Mouse (Mus musculus): ENCODE measurements around the gene Hand2. TPM values are rescaled to one million over a fixed set of nuclear protein-coding genes. Genes with fewer than 3 reads are reported as not detected.

Hand2 gene
- total RNA-seq, 2 experiments from 2014 or later: not detected

DNA sequence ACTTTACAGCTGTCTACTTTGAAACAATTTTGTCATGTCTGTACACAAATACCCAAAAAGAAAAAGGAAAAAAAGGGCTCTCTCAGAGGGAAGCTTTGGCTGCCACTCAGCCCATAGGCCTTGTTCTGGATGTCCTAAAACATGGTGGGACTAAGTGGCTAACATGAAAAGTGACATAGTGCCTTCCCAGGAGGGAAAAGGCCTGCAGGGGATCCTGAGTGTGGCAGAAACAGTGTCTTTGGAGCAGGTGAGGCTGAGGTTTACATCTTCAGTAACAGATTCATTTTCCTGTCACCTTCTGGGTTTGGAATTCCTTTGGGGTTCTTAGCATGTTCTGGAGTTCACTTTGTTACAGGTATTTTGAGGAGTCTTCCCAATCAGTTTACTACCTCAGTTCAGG lies 3.7 kb upstream of the Hand2 start:
- TF ChIP-seq CTCF (IDR thresholded peaks at IDR 0.05): no peak
- Histone ChIP-seq H3K27ac (no peak overlapping the region), H3K4me3 (no peak overlapping the region)
- no peak for DNase-seq (ENCODE audit: extremely low spot score in 1 of 2, low spot score in 2 of 2)
- intact Hi-C loops (cut with DNase I): loop anchor here (5.0 kb wide), 1 partner anchor 695 kb away; no protein-coding TSS in a partner anchor

DNA sequence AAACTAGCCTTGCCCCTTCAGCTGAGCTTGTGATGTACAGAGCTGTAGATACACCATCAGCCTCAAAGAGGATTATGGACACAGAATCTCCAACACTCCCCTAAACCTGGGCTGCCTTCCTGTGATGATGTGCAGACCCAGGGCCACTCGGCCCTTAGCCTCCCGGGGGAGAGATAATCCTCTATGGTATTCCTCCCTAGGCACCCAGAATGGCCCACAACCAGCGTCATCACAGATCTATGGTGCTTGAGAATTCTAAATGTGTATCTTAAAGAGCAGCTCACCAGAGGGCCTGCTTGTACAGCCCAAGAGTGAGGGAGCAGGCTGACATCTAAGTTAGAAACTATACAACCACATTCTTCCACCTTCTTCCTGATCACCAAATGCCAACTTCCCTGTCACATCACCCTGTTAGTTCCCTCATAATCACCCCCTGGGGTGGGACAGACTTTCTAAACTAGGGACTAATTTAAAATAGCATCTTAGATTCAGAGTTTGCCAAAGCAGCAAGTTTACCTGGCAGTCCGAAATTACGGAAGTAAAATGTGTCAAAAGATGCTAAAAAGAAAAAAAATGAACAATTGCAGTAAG lies 2.8 kb upstream of the Hand2 start:
- Histone ChIP-seq H3K27ac (no peak overlapping the region), H3K4me3 (no peak overlapping the region)
- intact Hi-C loops (cut with DNase I): loop anchor here (5.0 kb wide), 1 partner anchor 696 kb away; no protein-coding TSS in a partner anchor
- no peak for DNase-seq (ENCODE audit: extremely low spot score in 1 of 2, low spot score in 2 of 2)
- TF ChIP-seq CTCF (IDR thresholded peaks at IDR 0.05): no peak

DNA sequence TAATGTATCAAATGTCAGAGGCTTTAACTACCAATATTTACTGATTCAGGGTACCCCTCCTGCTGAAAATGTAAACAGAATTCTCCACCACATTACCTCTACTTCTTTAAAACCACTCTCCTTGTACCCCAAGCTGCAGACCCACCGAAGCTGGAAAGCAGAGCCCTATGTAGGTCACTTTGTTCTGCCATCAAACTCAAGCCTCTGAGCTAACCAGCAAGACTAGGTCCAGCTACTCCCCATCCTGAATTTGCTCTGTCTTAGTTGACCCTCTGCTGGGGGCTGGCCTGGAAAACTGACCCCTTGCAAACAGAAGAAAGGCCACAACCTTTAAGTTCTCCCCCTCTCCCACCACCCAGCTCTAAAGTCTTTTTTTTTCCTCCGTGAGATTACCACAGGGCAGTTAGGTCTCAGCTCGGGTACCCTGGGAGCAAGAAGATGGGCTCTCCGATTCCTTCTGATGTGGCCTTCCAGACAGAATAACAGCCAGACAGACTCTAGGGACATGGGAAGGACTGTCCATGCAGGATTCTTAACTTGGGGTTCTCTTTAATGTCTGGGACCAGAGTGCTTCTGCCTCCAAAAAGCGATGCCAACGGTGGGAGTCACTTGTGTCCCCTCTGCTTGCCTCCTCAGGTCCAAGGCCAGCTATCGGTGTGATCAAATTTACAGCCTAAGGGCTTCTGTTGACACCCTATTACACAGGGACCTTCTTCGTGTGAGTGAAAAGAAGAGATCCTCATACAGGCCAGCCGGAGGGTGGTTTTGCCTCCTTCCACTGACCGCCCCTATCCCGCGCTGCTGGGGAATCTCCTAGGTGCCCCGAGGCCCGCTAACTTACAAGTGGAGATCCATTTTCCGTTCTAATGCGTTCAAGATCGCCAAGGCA lies 1.4 kb upstream of the Hand2 start:
- Histone ChIP-seq H3K27ac (no peak overlapping the region), H3K4me3 (no peak overlapping the region)
- no peak for TF ChIP-seq CTCF (IDR thresholded peaks at IDR 0.05)
- intact Hi-C loops (cut with DNase I): loop anchor here (5.0 kb wide), 1 partner anchor 697 kb away; no protein-coding TSS in a partner anchor
- DNase-seq (ENCODE audit: extremely low spot score in 1 of 2, low spot score in 2 of 2): no peak

DNA sequence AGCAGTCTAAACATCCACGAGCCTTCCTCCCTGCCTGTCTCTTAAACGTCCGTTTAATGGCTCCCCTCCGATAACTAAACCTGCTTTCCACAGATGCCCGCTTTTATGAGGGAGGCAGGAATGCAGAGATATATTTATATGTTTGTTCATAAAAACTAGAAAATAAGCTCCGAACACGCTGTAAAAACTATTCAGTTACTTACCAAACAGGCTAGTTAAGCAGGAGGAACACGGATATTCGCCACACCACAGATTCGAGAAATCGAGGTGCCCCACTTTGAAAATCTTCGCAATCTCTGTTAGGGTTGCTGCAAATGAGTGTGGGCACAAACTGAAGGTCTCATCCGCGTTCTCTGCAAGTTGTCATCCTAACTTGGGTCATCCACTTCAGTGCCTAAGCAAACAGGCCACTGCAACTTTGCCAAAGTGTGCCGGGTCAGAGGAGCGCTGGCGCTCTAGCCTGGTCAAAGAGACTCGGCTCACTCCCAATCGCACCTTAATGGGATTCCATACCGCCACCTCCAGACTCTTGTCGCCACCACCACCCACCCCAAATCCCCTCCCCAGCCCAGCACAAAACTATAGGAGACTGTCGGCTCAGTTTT lies 700 bp upstream of the Hand2 start:
- intact Hi-C loops (cut with DNase I): loop anchor here (5.0 kb wide), 1 partner anchor 698 kb away; no protein-coding TSS in a partner anchor
- no peak for DNase-seq (ENCODE audit: extremely low spot score in 1 of 2, low spot score in 2 of 2)
- no peak for TF ChIP-seq CTCF (IDR thresholded peaks at IDR 0.05)
- no peak overlapping the region for H3K27ac ChIP-seq
- no peak overlapping the region for H3K4me3 ChIP-seq

DNA sequence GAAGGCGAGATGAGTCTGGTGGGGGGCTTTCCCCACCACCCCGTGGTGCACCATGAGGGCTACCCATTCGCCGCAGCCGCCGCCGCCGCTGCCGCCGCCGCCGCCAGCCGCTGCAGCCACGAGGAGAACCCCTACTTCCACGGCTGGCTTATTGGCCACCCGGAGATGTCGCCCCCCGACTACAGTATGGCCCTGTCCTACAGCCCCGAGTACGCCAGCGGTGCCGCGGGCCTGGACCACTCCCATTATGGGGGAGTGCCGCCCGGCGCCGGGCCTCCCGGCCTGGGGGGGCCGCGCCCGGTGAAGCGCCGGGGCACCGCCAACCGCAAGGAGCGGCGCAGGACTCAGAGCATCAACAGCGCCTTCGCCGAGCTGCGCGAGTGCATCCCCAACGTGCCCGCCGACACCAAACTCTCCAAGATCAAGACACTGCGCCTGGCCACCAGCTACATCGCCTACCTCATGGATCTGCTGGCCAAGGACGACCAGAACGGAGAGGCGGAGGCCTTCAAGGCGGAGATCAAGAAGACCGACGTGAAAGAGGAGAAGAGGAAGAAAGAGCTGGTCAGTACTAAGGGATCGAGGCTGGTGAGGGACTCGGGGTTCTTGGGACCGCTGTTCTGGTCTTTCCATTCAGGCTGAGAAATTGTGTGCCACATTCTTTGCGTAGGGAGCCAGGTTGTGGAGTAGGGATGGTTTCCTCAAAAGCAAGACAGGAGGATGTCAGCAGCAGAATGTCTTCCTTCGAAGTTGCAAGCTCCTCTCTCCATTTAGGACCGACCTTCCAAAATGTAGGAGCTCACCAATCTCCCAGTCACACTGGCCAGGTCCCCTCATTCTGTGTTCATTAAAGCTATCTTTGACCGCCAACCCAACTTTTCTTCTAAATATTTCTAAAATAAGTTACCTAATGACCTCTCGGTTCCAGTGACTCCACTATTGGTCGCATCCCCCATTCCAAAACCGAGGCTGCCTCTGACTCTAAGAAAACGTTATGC lies 1.4 kb downstream of the Hand2 start:
- no peak for TF ChIP-seq CTCF (IDR thresholded peaks at IDR 0.05)
- H3K4me3 ChIP-seq: no peak overlapping the region
- DNase-seq (ENCODE audit: extremely low spot score in 1 of 2, low spot score in 2 of 2): no peak
- no peak overlapping the region for H3K27ac ChIP-seq
- intact Hi-C loops (cut with DNase I): no loop called here

DNA sequence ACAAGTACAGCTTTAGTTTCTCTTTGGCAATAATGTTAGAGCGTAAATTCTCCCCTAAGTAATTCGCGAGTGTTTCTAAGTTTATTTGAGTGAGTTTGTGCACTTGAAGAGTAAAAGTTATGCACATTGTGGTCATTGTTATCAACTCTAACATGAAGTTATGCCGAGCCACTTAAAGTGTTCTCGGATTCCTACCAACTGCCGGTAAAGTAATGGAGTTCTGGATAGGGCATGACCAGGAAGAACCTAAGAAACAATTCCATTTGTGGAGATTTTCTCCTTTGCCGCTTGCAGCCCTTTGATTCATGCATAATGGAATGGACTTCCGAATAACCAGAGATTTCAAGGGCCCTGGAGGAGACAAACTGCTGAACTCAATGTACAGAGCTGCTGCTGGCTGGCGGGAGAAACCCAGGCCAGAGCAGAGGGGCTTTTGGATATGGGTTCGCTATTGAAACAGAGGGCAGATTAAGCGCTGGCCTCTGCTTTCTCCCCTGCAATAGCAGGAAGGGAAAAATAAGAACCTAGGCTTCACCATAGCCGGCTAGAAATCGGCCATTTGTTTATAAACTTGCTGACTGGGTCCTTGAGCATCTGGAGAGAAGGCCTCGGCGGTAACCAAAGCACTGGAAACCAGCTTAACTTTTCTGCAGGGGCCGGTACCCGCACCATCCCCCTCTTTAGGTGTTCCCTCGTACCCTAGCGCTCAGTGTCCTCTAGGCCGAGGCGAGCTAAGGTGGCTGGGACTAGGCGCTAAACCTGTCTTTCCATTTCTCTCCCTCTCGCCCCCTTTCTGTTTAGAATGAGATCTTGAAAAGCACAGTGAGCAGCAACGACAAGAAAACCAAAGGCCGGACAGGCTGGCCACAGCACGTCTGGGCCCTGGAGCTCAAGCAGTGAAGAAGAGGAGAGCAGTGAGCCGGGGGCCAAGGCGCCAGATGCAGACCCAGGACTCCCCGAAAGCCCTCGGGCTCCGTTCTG lies 2.5 kb downstream of the Hand2 start:
- TF ChIP-seq CTCF (IDR thresholded peaks at IDR 0.05): no peak
- intact Hi-C loops (cut with DNase I): no loop called here
- Histone ChIP-seq H3K27ac (no peak overlapping the region), H3K4me3 (no peak overlapping the region)
- DNase-seq (ENCODE audit: extremely low spot score in 1 of 2, low spot score in 2 of 2): no peak

DNA sequence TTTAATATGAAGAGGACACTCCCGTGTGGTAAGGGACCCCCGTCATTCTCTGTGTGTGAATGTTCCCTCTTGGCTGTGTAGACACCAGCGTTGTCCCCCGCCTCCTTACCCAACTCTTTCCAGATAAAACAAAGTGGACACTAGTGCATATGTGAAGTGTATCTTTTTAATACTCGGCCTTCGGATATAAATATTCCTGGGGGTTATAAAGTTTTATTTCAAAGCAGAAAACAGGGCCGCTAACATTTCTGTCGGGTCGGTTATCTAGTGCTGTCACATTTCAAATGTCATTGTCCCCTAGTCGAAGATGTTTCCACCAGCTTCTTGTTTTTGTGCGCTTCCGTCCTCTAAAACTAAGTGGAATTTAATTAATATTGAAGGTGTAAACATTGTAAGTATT lies 3.3 kb downstream of the Hand2 start:
- Histone ChIP-seq H3K27ac (no peak overlapping the region), H3K4me3 (no peak overlapping the region)
- DNase-seq (ENCODE audit: extremely low spot score in 1 of 2, low spot score in 2 of 2): no peak
- intact Hi-C loops (cut with DNase I): no loop called here
- TF ChIP-seq CTCF (IDR thresholded peaks at IDR 0.05): no peak

- intact Hi-C loops (cut with DNase I): no loop called here
- Histone ChIP-seq H3K4me3 (no peak overlapping the region), H3K27ac (no peak overlapping the region)
- DNase-seq (ENCODE audit: extremely low spot score in 1 of 2, low spot score in 2 of 2): no peak
- no peak for TF ChIP-seq CTCF (IDR thresholded peaks at IDR 0.05)
Measured at GRCm38 (mm10) chr8:57324671-57325070, 3.9 kb downstream of the Hand2 start.

DNA sequence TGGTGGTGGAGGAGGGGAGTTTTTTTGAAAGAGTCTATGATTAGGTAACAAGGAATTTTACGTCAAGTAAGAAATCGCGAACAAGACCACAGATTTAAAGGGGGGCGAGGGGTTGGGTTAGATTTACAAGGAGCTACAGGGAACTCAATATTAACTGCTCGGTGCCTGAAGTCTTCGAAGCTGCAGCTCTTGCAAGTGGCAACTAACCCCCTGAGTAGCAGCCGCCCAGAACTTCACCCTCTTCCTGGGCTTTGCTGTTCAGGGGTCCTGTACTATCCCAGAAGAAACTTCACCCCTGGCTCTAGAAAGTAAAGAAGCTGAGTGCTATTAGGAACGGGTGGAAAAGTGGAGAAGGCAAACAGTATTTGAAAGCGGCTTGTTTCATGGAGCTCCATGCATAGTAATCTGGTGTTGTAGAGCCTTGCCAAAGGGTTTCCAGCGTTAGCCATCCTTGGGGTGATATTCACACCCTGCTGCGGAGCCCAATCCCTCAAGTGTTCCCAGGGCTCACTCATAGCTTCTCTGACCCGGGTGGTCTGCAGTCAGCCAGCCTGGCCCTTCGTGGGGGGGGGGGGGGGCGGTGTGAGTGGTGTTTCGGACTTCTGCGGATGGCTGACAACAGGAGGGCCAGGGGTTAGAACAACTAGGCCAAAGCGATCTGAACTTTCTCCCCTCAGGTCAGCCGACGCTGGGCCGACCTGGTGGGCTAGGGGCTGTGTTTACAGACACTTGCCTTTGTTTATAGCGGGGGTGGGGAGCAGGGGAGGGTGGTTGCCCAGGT lies 4.5 kb downstream of the Hand2 start:
- intact Hi-C loops (cut with DNase I): no loop called here
- Histone ChIP-seq H3K4me3 (no peak overlapping the region), H3K27ac (no peak overlapping the region)
- TF ChIP-seq CTCF (IDR thresholded peaks at IDR 0.05): no peak
- DNase-seq (ENCODE audit: extremely low spot score in 1 of 2, low spot score in 2 of 2): no peak
